9 mouse cellular contexts compared by ENCODE assay signal in the genomic region with DNA sequence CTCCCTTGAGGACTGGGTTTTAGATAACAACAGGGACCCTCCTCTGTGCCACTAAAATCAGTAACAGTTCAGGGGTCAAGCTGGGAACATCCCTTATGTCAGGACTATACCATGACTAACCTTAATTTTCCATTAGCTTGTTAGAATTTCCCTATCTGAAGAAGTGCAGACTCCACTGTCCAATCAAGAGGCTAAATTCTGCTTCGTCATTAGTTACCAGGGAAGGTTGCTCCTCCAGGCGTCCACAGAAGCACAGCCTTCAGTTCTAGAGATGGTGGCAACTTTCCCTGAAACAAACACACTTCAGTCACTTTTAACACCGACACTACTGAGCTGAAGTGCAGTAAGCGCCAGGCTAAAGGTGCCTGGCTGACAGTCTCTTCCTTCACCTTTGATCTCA. TPM values are rescaled to one million over a fixed set of nuclear protein-coding genes. Genes with fewer than 3 reads are reported as not detected.
DNase-seq lines count a peak whose midpoint lies in the region; ATAC-seq and TF ChIP-seq lines count a peak whose summit lies in the region.
"Had no signal": no experiment of that assay in that cellular context is flagged by ENCODE, and none has a peak within 500 bp of the region (broad histone marks: within the 10 kb centered on the region; RNA-seq: fewer than 3 reads in every experiment).

No protein-coding gene starts in this region.

- no peaks in the 10 kb centered on the region for H3K36me3 ChIP-seq in intestine, postnatal 0 days (ENCODE audit: control insufficient read depth, insufficient read depth)
- H3K36me3 ChIP-seq in intestine, embryonic 15.5 days = no peaks in the 10 kb centered on the region

- 21% methylated on average over 4 of the region's 4 CpGs for WGBS in intestine, postnatal 0 days
- WGBS in intestine, embryonic 15.5 days = 17% methylated on average over 4 of the region's 4 CpGs

- H3K4me1 ChIP-seq in intestine, postnatal 0 days (replicated peaks; ENCODE audit: control insufficient read depth, insufficient read depth, low read length) = no peaks in the 10 kb centered on the region
- H3K4me1 ChIP-seq in intestine, embryonic 15.5 days (replicated peaks) = 0 out of 2 replicates have a peak, but pooled peaks cover 2% of the 10 kb centered on the region

- intact Hi-C loops in heart, postnatal 36 days (cut with DNase I) = no loop called here

- H3K4me2 ChIP-seq in intestine, postnatal 0 days (replicated peaks; ENCODE audit: low read depth) = no peak overlapping the region
- no peak overlapping the region for H3K4me2 ChIP-seq in intestine, embryonic 15.5 days (replicated peaks)

- no peak for TF ChIP-seq CTCF in intestine, postnatal 0 days (IDR thresholded peaks at IDR 0.05; ENCODE audit: low read depth)

- DNase-seq in MN1 (ENCODE audit: low spot score) = peak; percentile 53
- DNase-seq in cerebellum, postnatal 25 days = peak; percentile 25 to 48
- peak; percentile 57 to 63 for DNase-seq in heart, postnatal 36 days
- DNase-seq in layer of hippocampus, postnatal 10 days (ENCODE audit: low spot score in 2 of 2) = peak; percentile 54 to 75
- DNase-seq in thymus, postnatal 36 days = peak; percentile 44 to 51

- H3K9ac ChIP-seq in intestine, postnatal 0 days (ENCODE audit: low read depth, low read length) = no peak overlapping the region
- H3K9ac ChIP-seq in intestine, embryonic 15.5 days = no peak overlapping the region

- no peak overlapping the region for H3K4me3 ChIP-seq in intestine, postnatal 0 days (ENCODE audit: low read depth, low read length)
- H3K4me3 ChIP-seq in intestine, embryonic 15.5 days (replicated peaks) = no peak overlapping the region

- H3K27me3 ChIP-seq in intestine, postnatal 0 days (replicated peaks; ENCODE audit: control insufficient read depth, insufficient read depth, low read length) = no peaks in the 10 kb centered on the region; the same call in 1 of the 2 replicates
- H3K27me3 ChIP-seq in intestine, embryonic 15.5 days (replicated peaks) = no peaks in the 10 kb centered on the region

- no peak overlapping the region for H3K27ac ChIP-seq in intestine, postnatal 0 days (ENCODE audit: low read depth, low read length)
- no peak overlapping the region for H3K27ac ChIP-seq in intestine, embryonic 15.5 days

- ATAC-seq in intestine, postnatal 0 days = peak; percentile 32; the same call in 1 of the 2 replicates
- ATAC-seq in intestine, embryonic 15.5 days = no peak
- ATAC-seq in monocyte, adult 5-6 weeks (replicated peaks; ENCODE audit: insufficient number of reproducible peaks, low FRiP score, low TSS enrichment, poor library complexity, severe bottlenecking) = peak; percentile 38

- H3K9me3 ChIP-seq in intestine, postnatal 0 days (ENCODE audit: control insufficient read depth) = no peaks in the 10 kb centered on the region
- no peaks in the 10 kb centered on the region for H3K9me3 ChIP-seq in intestine, embryonic 15.5 days

RNA-seq across cellular contexts. Expression of gene H2-Eb1, which starts 0.9 kb away (rescaled TPM):
- polyA plus RNA-seq in intestine, postnatal 0 days (2015; fragmentation: Nextera tagmentation; extraction: Ambion mirVana) = 24.1 and 25.1 TPM in 2 replicates
- 6.9 and 7.4 TPM in 2 replicates for polyA plus RNA-seq in intestine, embryonic 15.5 days (2015; fragmentation: Nextera tagmentation; extraction: Ambion mirVana)
- total RNA-seq in heart, postnatal 36 days (2021) = 10 to 100 TPM; 20.6 to 43.5 TPM
- 1 to 10 TPM; 1.3 to 2.3 TPM for total RNA-seq in layer of hippocampus, postnatal 10 days (2021)
- 415 to 638 TPM (median 573 TPM) in 3 replicates for total RNA-seq in monocyte, adult 5-6 weeks (2017)

RNA-seq across cellular contexts. Expression of gene H2-Aa, which starts 17.1 kb away (rescaled TPM):
- polyA plus RNA-seq in intestine, postnatal 0 days (2015; fragmentation: Nextera tagmentation; extraction: Ambion mirVana) = 35.8 and 41.2 TPM in 2 replicates
- polyA plus RNA-seq in intestine, embryonic 15.5 days (2015; fragmentation: Nextera tagmentation; extraction: Ambion mirVana) = 10.2 TPM in 2 replicates
- 10 to 100 TPM; 21.8 to 44.6 TPM for total RNA-seq in heart, postnatal 36 days (2021)
- total RNA-seq in layer of hippocampus, postnatal 10 days (2021) = under 1 TPM; 0.64 to 0.69 TPM
- 387 to 602 TPM (median 587 TPM) in 3 replicates for total RNA-seq in monocyte, adult 5-6 weeks (2017)

RNA-seq across cellular contexts. Expression of gene H2-Eb2, which starts 20.7 kb away (rescaled TPM):
- polyA plus RNA-seq in intestine, postnatal 0 days (2015; fragmentation: Nextera tagmentation; extraction: Ambion mirVana) = not detected in 2 replicates
- not detected in 2 replicates for polyA plus RNA-seq in intestine, embryonic 15.5 days (2015; fragmentation: Nextera tagmentation; extraction: Ambion mirVana)
- total RNA-seq in heart, postnatal 36 days (2021) = not detected
- not detected for total RNA-seq in layer of hippocampus, postnatal 10 days (2021)
- total RNA-seq in monocyte, adult 5-6 weeks (2017) = 4.9 to 11.5 TPM (median 8.6 TPM) in 3 replicates
- polyA plus RNA-seq: liver, embryonic 16.5 days had no signal

RNA-seq across cellular contexts. Expression of gene H2-Ab1, which starts 47.3 kb away (rescaled TPM):
- 53.8 and 53.9 TPM in 2 replicates for polyA plus RNA-seq in intestine, postnatal 0 days (2015; fragmentation: Nextera tagmentation; extraction: Ambion mirVana)
- 17.1 and 21.4 TPM in 2 replicates for polyA plus RNA-seq in intestine, embryonic 15.5 days (2015; fragmentation: Nextera tagmentation; extraction: Ambion mirVana)
- 10 to 100 TPM; 14.8 to 32.7 TPM for total RNA-seq in heart, postnatal 36 days (2021)
- 1 to 10 TPM; 1.6 to 1.8 TPM for total RNA-seq in layer of hippocampus, postnatal 10 days (2021)
- 588 to 931 TPM (median 911 TPM) in 3 replicates for total RNA-seq in monocyte, adult 5-6 weeks (2017)

RNA-seq across cellular contexts. Expression of gene Btnl2, which starts 49.9 kb away (rescaled TPM):
- 43.0 and 43.4 TPM in 2 replicates for polyA plus RNA-seq in intestine, postnatal 0 days (2015; fragmentation: Nextera tagmentation; extraction: Ambion mirVana)
- polyA plus RNA-seq in intestine, embryonic 15.5 days (2015; fragmentation: Nextera tagmentation; extraction: Ambion mirVana) = 3.7 and 5.0 TPM in 2 replicates
- under 1 TPM; 0.58 to 0.92 TPM for total RNA-seq in heart, postnatal 36 days (2021)
- 1 to 10 TPM in 1 of 2 experiments, under 1 TPM in 1; 0.58 to 1.3 TPM for total RNA-seq in layer of hippocampus, postnatal 10 days (2021)
- 0.76 TPM in 1 of 3 replicates, not detected in the others for total RNA-seq in monocyte, adult 5-6 weeks (2017)

Comparison
In these comparisons a context has a peak if more than half of its experiments do, and no peak if none do; other contexts are left out.
1. RNA of gene H2-Aa, which starts 17.1 kb away (total RNA-seq): 387 to 602 TPM in monocyte, adult 5-6 weeks and 21.8 to 44.6 TPM in heart, postnatal 36 days; 0.64 to 0.69 TPM in layer of hippocampus, postnatal 10 days; every median in the first group is over 10 times any median in the second.
2. Peak in every context shown above with its lines, with median percentiles within 50 percentile points of each other: DNase-seq.